Mouse (Mus musculus) heart, adult 18-20 months (tissue): ENCODE results near the gene Arhgap42. TPM values are rescaled to one million over a fixed set of nuclear protein-coding genes. Genes with fewer than 3 reads are reported as not detected.

Experiments used
- DNase-seq, 2 experiments: peaks; one replicate each; pipeline ENCODE4 v3.0.0; 2021 to 2022; ENCODE audit warnings: mixed read lengths in 1 of 2
- total RNA-seq, 2 experiments: library from RNA; stranded (reverse); gene quantifications; 2 replicates each; pipeline ENCODE4 v1.2.3; 2021

The Arhgap42 gene
- total RNA-seq, 2 experiments from 2014 or later: 8.0 to 9.8 TPM

DNA sequence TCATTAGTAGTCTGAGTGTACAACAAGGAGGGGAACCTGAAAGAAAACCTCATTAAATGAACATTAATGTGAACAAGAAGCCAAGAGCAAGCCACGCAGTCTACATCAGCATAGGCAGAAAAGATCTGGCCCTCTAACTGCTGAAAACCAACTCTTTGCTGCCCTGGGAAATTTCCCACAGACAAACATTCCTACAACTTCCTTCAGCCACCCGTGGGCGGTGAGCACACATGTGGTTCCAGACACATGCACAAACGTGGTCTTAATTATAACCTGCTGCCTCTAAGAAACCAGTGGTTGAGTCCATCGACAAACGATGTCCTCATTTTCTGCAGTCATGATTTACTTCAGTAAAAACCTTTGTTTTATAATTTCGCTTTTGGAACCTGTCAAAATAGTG, 96.3 kb downstream of the Arhgap42 start:
- DNase-seq: no peak

- DNase-seq: no peak
Observed at GRCm38 (mm10) chr9:9142144-9142543, 96.8 kb downstream of the Arhgap42 start.

DNA sequence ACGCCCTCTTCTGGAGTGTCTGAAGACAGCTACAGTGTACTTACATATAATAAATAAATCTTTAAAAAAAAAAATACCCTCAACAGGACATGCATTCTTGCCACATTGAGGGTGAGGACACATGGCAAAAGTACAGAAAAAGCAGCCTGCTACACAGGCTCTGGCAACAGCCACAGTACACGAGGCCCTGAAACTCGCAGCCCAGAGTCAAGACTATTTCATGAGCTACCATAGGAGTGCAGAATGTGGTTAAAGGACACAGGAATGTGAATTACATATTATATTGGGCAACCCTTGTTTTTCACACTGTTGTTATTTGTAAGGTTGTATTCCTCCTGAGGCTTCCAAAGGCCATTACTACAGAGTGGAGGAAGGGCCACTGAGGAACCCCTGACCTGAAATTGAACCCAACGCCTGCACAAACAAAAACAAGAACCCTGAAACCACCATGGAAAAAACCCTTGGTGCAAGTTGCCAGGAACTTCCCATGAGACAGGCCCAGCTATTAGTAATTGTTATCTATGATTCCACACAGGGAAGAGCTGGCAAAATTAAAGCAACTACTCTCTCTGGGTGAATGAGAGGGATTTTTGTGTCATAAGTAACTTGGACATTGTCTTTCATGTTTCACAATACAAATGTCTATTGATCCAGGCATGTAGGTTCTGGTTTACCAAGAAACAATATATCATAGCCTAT, 109.8 kb downstream of the Arhgap42 start:
- DNase-seq: peak; percentile 80 to 82

- peak; percentile 37 to 41 for DNase-seq
Observed at GRCm38 (mm10) chr9:9127041-9127755, 111.7 kb downstream of the Arhgap42 start.

- peak in 1 of 2 experiments; percentile 35 for DNase-seq
Observed at GRCm38 (mm10) chr9:9124156-9124555, 114.7 kb downstream of the Arhgap42 start.

DNA sequence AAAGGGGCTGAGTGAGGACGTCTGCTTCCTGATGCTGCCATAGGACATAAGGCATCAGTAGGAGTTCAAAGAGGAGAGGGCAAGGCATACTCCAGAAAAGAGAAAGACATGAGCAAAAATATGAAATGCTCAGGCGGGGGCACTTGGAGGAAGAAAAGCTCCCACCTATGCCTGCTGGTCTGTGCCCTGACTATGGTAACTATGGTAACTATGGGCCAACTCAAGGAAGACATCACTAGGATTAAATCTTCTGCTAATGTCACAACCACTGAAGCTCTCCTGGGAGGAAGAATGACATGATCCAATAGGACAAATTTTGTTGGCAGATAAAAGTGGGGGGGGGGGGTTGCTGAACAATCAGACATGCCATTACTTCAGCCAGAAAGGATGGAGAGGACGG, 124.6 kb downstream of the Arhgap42 start:
- no peak for DNase-seq

- DNase-seq: no peak
Observed at GRCm38 (mm10) chr9:9113847-9114246, 125.1 kb downstream of the Arhgap42 start.

DNA sequence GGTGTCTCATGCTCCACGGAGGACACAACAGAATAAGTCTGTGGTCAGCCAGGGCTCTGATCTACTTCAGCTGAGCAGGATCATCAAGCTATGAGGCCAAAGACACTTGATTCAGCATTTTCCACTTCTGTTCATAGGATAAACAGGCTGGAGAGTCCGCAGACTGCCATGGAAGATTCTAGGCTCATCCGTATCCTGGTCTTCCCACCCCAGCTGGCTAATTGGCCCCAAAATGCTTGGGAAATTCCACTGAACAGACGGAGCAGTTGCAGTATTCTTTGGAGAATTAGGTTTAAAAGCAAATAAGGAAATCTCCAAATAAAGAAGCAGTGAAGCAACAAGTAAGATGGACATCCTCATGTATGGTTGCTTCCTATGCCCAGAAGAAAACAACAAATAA, 126.0 kb downstream of the Arhgap42 start:
- DNase-seq: peak; percentile 71 to 76

- DNase-seq: no peak
Observed at GRCm38 (mm10) chr9:9107697-9108096, 131.2 kb downstream of the Arhgap42 start.

DNA sequence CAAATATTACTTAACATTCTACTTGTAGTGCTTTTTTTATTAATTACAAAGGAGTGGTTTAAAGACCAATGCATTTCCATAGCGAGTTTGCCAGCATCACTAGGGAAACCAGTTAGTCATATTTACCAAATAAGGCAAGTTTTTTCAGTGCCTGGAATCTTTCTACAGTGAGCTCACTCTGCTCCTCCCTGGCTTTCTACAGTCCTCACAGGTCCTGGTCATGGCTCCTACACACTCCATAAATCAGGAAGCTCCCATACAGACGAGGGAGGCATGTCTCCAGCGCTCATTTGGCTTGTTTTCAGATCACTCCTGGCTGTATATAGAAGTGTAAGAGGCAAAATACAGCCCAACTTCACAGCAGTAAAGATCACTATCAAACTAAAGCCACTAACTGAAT, 134.1 kb downstream of the Arhgap42 start:
- peak in 1 of 2 experiments; percentile 15 for DNase-seq

DNA sequence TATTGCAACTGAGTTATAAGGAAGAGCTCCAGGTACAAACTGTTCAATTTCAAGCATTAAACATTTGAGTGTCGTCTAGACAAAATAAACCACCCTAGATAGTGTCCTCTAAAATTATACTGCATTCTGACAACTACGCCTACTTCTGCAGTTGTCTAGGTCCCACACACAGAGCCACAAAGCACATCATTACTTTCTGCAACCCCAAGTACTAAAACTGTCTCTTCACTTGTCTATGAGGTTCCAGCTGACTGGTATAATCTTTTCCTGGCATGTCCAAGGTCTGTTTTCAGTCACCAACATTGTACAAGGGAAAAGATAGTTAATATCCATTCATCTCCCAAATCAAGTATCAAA, 136.8 kb downstream of the Arhgap42 start:
- no peak for DNase-seq

- no peak for DNase-seq
Observed at GRCm38 (mm10) chr9:9101482-9102157, 137.3 kb downstream of the Arhgap42 start.

DNA sequence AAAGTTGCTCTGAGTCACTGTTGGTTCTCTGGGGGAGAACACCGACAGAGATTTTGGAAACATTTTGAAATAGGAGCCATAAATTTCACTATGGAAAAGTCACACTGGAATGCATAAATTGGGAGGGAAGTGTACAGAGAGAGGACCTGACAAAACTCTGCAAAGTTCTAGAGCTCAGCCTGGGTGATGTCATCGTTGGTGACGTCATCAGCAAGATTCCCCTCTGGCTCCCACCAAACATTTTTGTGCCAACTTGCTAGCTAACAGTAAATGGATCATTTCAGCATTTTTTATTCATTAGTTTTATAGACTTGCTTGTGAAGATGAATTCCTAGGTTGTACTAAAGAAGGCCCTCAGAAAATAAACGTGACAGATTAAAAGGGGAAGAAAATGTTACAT, 137.8 kb downstream of the Arhgap42 start:
- DNase-seq: no peak

GRCm38 (mm10) chr9:9097835-9098234, 141.1 kb downstream of the Arhgap42 start:
- DNase-seq: no peak

GRCm38 (mm10) chr9:9096761-9097160, 142.1 kb downstream of the Arhgap42 start:
- DNase-seq: no peak

DNA sequence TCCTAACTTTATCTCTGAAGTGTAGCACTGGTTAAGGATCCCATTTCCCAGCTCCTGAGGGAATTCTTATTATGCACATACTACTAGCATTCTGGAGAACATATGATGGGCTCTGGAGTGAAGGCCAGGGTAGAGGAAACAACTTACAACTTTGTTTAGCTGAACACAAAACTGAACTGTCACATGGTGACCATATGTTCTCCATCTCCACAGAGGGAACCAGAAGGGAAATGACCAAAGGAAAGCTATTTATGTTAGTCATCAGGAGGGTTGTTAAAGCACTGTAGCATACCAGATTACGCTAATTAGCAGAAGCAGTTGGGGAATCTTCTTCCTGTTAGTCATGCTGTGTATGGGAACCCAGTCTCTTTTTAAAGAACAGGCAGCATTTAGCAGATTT, 145.8 kb downstream of the Arhgap42 start:
- no peak for DNase-seq

DNA sequence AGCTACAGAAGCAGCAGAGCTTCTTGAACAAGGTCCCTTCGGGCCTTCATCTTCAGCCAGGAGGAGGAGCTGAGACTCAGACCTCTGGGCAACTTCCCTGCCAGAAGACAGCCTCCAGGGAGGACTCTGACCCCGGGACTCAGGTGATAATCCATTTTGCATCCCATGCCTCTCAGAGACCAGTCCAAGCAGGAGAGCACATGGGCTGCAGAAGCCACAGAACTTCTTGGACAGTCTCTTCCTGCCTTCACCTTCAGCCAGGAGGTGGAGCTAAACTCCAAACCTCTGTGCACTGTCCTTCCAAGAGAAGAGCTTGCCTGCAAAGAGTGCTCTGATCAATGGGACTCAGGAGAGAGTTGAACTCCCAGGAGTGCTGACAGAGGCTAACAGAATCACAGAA, 155.5 kb downstream of the Arhgap42 start:
- peak; percentile 39 to 55 for DNase-seq

DNA sequence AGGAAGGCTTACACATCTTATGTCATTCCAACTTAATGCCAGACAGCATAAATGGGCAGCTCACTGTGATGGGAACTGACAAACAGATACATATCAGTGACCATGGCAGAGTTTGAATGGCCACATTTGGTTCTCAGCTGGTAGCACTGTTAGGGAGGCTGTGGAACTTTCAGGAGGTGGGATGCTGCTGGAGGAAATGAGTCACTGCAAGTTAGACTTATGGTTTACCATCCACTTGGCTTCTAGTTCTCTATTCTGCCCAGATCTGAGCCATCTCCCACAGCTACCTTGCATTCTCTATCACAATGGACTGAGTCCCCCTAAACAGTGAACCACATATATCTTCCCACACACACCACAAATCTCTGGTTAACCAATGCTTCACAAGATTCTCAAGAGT, 186.0 kb downstream of the Arhgap42 start:
- no peak for DNase-seq

DNA sequence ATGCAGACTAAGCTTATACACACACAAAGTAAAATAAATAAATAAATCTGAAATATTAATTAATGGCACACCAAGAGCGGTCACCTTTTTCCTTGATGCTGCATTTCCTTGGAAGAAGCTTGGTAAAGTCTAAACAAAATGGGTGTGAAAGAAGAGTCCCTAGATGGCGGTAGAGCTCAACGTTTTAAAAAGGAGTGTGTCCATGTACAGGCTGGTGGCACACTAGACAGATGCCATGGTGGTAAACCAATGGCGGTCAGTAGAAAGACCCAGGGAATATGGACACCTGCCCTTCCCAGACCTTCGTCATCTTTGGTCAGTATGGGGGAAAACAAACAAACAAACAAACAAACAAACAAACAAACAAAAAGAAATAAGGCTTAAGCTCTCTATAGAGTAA, 187.7 kb downstream of the Arhgap42 start:
- DNase-seq: peak; percentile 20 to 56

- peak in 1 of 2 experiments; percentile 56 for DNase-seq
Observed at GRCm38 (mm10) chr9:9049202-9049601, 189.7 kb downstream of the Arhgap42 start.

- DNase-seq: no peak
Observed at GRCm38 (mm10) chr9:9041009-9041408, 197.9 kb downstream of the Arhgap42 start.

- no peak for DNase-seq
Observed at GRCm38 (mm10) chr9:9037017-9037671, 201.8 kb downstream of the Arhgap42 start.

GRCm38 (mm10) chr9:9027904-9028303, 211.0 kb downstream of the Arhgap42 start:
- DNase-seq: no peak
